Mouse (Mus musculus) heart, adult 2 months (tissue): ENCODE measurements around the gene Gm26965. TPM values are rescaled to one million over a fixed set of nuclear protein-coding genes. Genes with fewer than 3 reads are reported as not detected.

ENCODE experiments used
- DNase-seq, 2 experiments: peaks; one replicate each; pipeline ENCODE4 v3.0.0; 2021
- H3K27ac ChIP-seq: fragments of 200-600 bp; 2 replicates; pipeline ENCODE4 v1.8.1; 2022
- H3K27me3 ChIP-seq: fragments of 200-500 bp; 2 replicates; pipeline ENCODE4 v1.6.1; 2012; ENCODE audit warnings: mild to moderate bottlenecking, low read length, inconsistent platforms, mixed read lengths; ENCODE audit not compliant: control insufficient read depth, insufficient read depth
- H3K36me3 ChIP-seq: fragments of 200-500 bp; 2 replicates; pipeline ENCODE4 v1.6.1; 2012; ENCODE audit warnings: low read length, inconsistent platforms; ENCODE audit not compliant: control insufficient read depth, insufficient read depth
- H3K4me1 ChIP-seq: fragments of 200-500 bp; 2 replicates; pipeline ENCODE4 v1.6.1; 2011; ENCODE audit warnings: low read length; ENCODE audit not compliant: control insufficient read depth, insufficient read depth
- H3K4me3 ChIP-seq: fragments of 200-600 bp; 2 replicates; pipeline ENCODE4 v1.8.1; 2022
- H3K79me2 ChIP-seq: fragments of 200-500 bp; replicated peaks from 2 replicates; pipeline ENCODE4 v1.6.1; 2012; ENCODE audit warnings: mild to moderate bottlenecking, inconsistent platforms, low read length, moderate library complexity, mixed read lengths; ENCODE audit not compliant: control insufficient read depth, insufficient read depth
- H3K9ac ChIP-seq: fragments of 200-500 bp; 2 replicates; pipeline ENCODE4 v1.6.1; 2012; ENCODE audit warnings: low read depth, mild to moderate bottlenecking, control low read depth, inconsistent platforms, low read length, mixed read lengths
- CTCF ChIP-seq: fragments of 200-600 bp; IDR thresholded peaks from 2 replicates; pipeline ENCODE4 v1.8.1; 2022; ENCODE audit warnings: antibody characterized with exemption, mild to moderate bottlenecking, moderate library complexity
- EP300 ChIP-seq: fragments of 200-500 bp; IDR thresholded peaks from 2 replicates; pipeline ENCODE4 v1.6.1; 2011; ENCODE audit warnings: low read depth, low read length, control low read depth; ENCODE audit not compliant: insufficient read depth
- POLR2A ChIP-seq: fragments of 200-500 bp; IDR thresholded peaks from 2 replicates; pipeline ENCODE4 v1.6.1; 2011; ENCODE audit warnings: mild to moderate bottlenecking, low read depth, low read length, control low read depth; ENCODE audit not compliant: insufficient read depth
- WGBS: fragments of 180-500 bp; shearing (Covaris S2); methylation state at CpG from one replicate; pipeline ENCODE4 v1.1.7; 2018; 5-methylcytosine and 5-hydroxymethylcytosine counted together
- intact Hi-C: fragments of 180-260 bp; cut with DNase I; formaldehyde crosslinking; loops from one replicate; pipeline ENCODE4 v1.15.1; 2025
- polyA plus RNA-seq: library from polyadenylated mRNA; depleted of rRNA; stranded (reverse); fragments of >200 nt; gene quantifications from 2 replicates; pipeline ENCODE4 v1.2.3, GENCODE M21; 2012; rRNA removed
- total RNA-seq, 2 experiments: library from RNA; stranded (reverse); gene quantifications; 2 replicates each; pipeline ENCODE4 v1.2.3; 2021

The Gm26965 gene
- total and polyA plus RNA-seq, 3 experiments = not detected

DNA sequence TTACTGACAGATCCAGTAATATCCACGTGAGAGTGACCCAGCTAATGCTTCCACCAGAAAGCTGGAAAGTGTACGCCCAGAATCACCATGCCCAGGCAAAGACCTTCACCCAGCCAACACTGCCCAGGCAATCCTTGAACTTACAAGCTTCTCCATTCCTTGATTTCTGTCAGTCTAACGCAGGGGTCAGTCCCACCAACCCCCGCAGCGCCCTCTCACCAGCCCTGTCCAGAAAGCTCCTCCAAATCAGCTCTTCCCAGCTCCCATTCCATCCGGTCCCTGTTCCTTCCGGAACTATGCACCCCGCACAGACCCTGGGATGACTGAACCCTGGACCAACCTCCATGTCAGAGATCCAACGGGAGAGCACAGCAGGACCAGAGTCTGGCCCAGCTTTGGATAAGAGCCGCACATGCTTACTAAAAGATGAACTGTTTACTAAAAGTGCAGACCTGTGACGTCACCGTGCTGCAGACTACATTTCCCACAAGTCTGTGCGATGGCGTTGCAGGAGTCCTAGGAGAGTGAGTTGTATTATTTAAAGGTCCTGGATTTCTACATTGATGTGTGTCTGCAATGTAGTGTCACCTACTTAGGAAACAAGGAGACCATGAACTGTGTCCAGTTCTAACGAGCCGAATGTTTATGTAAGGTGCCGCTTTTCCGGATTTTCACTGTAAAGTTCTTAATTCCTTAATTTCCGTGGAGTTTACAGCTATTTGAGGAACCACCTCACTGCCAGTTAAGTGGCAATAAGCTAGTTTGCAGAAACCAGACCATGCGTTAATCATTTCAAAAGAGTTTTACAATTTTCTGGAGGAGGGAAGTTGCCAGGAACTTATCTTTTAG lies 74.6 kb downstream of the Gm26965 start, which contains the start of gene Zfp874a:
TSS of gene Zfp874a (minus strand) at position 453 of the 849 bp plus-strand sequence.
- H3K4me3 ChIP-seq = peak within 1 kb of the TSS; percentile 61
- TF ChIP-seq EP300 (peak; percentile 48; the same call in 1 of the 2 replicates), POLR2A (peak; percentile 75), CTCF (no peak)
- DNase-seq = peak; percentile 91 to 92
- under 1% methylated on average over 20 of the region's 20 CpGs for WGBS
- peak within 1 kb of the TSS; percentile 65 for H3K9ac ChIP-seq
- no peaks in the 10 kb centered on the region for H3K79me2 ChIP-seq
- H3K27ac ChIP-seq = peak within 1 kb of the TSS; percentile 89
- no peaks in the 10 kb centered on the region for H3K27me3 ChIP-seq
- intact Hi-C loops = loop anchor here (1.0 to 10.0 kb wide), 4 partner anchors 33 to 273 kb away; partner anchors contain the start of genes Zfp65, Zfp748 and Zfp874b
- peaks cover 2% of the 10 kb centered on the region for H3K4me1 ChIP-seq
- H3K36me3 ChIP-seq = no peaks in the 10 kb centered on the region

Other genes starting within 250 kb of the Gm26965 start
- gene Zfp458, start 247.7 kb downstream of the Gm26965 start, total RNA-seq = 1 to 10 TPM; 1.5 to 2.3 TPM
- 0.25 and 0.67 TPM in 2 replicates for gene Zfp458, start 247.7 kb downstream of the Gm26965 start, polyA plus RNA-seq
- gene Zfp457, start 219.7 kb downstream of the Gm26965 start, total RNA-seq = 1 to 10 TPM; 2.8 to 3.2 TPM
- gene Zfp457, start 219.7 kb downstream of the Gm26965 start, polyA plus RNA-seq = 1.0 and 2.6 TPM in 2 replicates
- gene Zfp595, start 193.6 kb downstream of the Gm26965 start, total RNA-seq = 1 to 10 TPM; 2.2 to 2.3 TPM
- 0.66 and 1.1 TPM in 2 replicates for gene Zfp595, start 193.6 kb downstream of the Gm26965 start, polyA plus RNA-seq
- gene Gm28044, start 165.6 kb downstream of the Gm26965 start, total RNA-seq = 1 to 10 TPM in 1 of 2 experiments, under 1 TPM in 1; 0.89 to 1.6 TPM
- gene Gm28044, start 165.6 kb downstream of the Gm26965 start, polyA plus RNA-seq = 1.1 TPM in 1 of 2 replicates, not detected in the other
- 1 to 10 TPM in 1 of 2 experiments, under 1 TPM in 1; 0.86 to 1.0 TPM for gene Zfp953, start 165.5 kb downstream of the Gm26965 start, total RNA-seq
- 0.25 and 0.59 TPM in 2 replicates for gene Zfp953, start 165.5 kb downstream of the Gm26965 start, polyA plus RNA-seq
- 1 to 10 TPM; 1.4 to 1.7 TPM for gene Gm28041, start 150.4 kb downstream of the Gm26965 start, total RNA-seq
- gene Gm28041, start 150.4 kb downstream of the Gm26965 start, polyA plus RNA-seq = 0.56 TPM in 1 of 2 replicates, not detected in the other
- gene Zfp456, start 150.3 kb downstream of the Gm26965 start, total RNA-seq = 1 to 10 TPM in 1 of 2 experiments, under 1 TPM in 1; 0.57 to 1.1 TPM
- 0.12 and 0.47 TPM in 2 replicates for gene Zfp456, start 150.3 kb downstream of the Gm26965 start, polyA plus RNA-seq
- gene Zfp429, start 126.3 kb downstream of the Gm26965 start, total RNA-seq = 1 to 10 TPM; 1.4 to 2.1 TPM
- 0.66 and 3.4 TPM in 2 replicates for gene Zfp429, start 126.3 kb downstream of the Gm26965 start, polyA plus RNA-seq
- under 1 TPM; 0.13 to 0.52 TPM for gene Zfp459, start 104.7 kb downstream of the Gm26965 start, total RNA-seq
- gene Zfp459, start 104.7 kb downstream of the Gm26965 start, polyA plus RNA-seq = 0.12 and 0.14 TPM in 2 replicates
- gene Zfp874a, start 74.5 kb downstream of the Gm26965 start, total RNA-seq = 1 to 10 TPM; 8.0 to 9.8 TPM
- gene Zfp874a, start 74.5 kb downstream of the Gm26965 start, polyA plus RNA-seq = 1.9 and 5.3 TPM in 2 replicates
- 10 to 100 TPM; 16.7 to 17.4 TPM for gene Zfp874b, start 41.9 kb downstream of the Gm26965 start, total RNA-seq
- gene Zfp874b, start 41.9 kb downstream of the Gm26965 start, polyA plus RNA-seq = 2.5 and 7.9 TPM in 2 replicates
- 1 to 10 TPM; 3.7 to 4.4 TPM for gene Zfp58, start 25.6 kb downstream of the Gm26965 start, total RNA-seq
- gene Zfp58, start 25.6 kb downstream of the Gm26965 start, polyA plus RNA-seq = 0.80 and 1.8 TPM in 2 replicates
- 1 to 10 TPM; 8.4 to 8.6 TPM for gene Zfp87, start within 50 bp of the Gm26965 start, total RNA-seq
- gene Zfp87, start within 50 bp of the Gm26965 start, polyA plus RNA-seq = 9.2 and 18.7 TPM in 2 replicates
- gene Zfp748, start 27.7 kb upstream of the Gm26965 start, total RNA-seq = 1 to 10 TPM; 3.0 to 3.6 TPM
- 1.6 TPM in 2 replicates for gene Zfp748, start 27.7 kb upstream of the Gm26965 start, polyA plus RNA-seq
- 1 to 10 TPM; 3.5 to 3.9 TPM for gene Zfp729b, start 83.6 kb upstream of the Gm26965 start, total RNA-seq
- 0.49 and 0.91 TPM in 2 replicates for gene Zfp729b, start 83.6 kb upstream of the Gm26965 start, polyA plus RNA-seq
- 1 to 10 TPM in 1 of 2 experiments, under 1 TPM in 1; 0.50 to 1.4 TPM for gene Gm49345, start 111.6 kb upstream of the Gm26965 start, total RNA-seq
- gene Gm49345, start 111.6 kb upstream of the Gm26965 start, polyA plus RNA-seq = 0.32 TPM in 1 of 2 replicates, not detected in the other
- 1 to 10 TPM; 2.9 to 4.1 TPM for gene Zfp729a, start 111.6 kb upstream of the Gm26965 start, total RNA-seq
- gene Zfp729a, start 111.6 kb upstream of the Gm26965 start, polyA plus RNA-seq = 0.39 and 2.0 TPM in 2 replicates
- 1 to 10 TPM; 3.5 to 4.0 TPM for gene Zfp738, start 160.9 kb upstream of the Gm26965 start, total RNA-seq
- 1.7 and 4.0 TPM in 2 replicates for gene Zfp738, start 160.9 kb upstream of the Gm26965 start, polyA plus RNA-seq
- gene Zfp65, start 203.0 kb upstream of the Gm26965 start, total RNA-seq = 1 to 10 TPM; 5.2 to 6.4 TPM
- 0.59 and 1.1 TPM in 2 replicates for gene Zfp65, start 203.0 kb upstream of the Gm26965 start, polyA plus RNA-seq
- 1 to 10 TPM; 1.7 to 3.0 TPM for gene Zfp85, start 229.1 kb upstream of the Gm26965 start, total RNA-seq
- gene Zfp85, start 229.1 kb upstream of the Gm26965 start, polyA plus RNA-seq = 0.66 and 1.4 TPM in 2 replicates